ENCODE assay signal across 10 mouse cellular contexts in the genomic region with DNA sequence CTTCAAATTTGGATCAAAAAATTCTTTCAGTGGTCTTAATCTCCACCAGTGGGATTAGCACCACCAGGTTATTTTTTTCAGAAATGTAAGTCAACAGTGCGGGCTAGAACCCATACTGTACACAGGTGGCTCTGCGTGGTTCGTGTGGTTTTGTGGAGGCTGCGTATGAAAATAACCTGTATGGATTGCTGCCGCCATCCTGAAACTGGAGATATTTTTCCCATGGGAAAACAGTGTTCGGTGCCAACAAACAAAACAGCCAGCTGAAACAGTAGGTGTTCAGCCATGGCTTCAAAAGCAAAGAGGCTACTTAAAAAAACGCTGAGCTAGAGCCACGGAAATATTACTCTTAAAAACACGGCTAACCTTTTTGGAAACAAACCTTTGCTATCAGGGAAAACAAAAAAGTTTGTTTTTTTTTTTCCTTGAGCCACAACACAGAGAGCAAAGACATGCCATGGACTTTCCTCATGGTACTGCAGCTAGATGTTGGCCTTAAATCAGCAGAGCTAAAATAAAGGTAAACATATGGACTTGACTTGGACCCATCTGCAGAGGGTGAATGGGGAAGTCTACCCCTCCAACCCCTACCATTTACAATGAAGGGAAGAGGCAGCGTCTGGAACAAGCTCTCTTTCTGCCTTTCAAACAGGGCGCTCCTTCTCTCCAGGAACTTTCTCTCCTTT. TPM values are rescaled to one million over a fixed set of nuclear protein-coding genes. Genes with fewer than 3 reads are reported as not detected.
A peak's percentile ranks its signal among the peaks of the same experiment; 100 is the strongest.
DNase-seq lines count a peak whose midpoint lies in the region; ATAC-seq lines count a peak whose summit lies in the region.
"Had no signal": no experiment of that assay in that cellular context is flagged by ENCODE, and none has a peak within 500 bp of the region (broad histone marks: within the 10 kb centered on the region; RNA-seq: fewer than 3 reads in every experiment).

No protein-coding gene starts in this region.

- 0 out of 2 replicates have a peak overlapping the region, but pooled peaks have one; percentile 35 for H3K27ac ChIP-seq in heart, embryonic 11.5 days (ENCODE audit: low read depth, low read length)
- H3K27ac ChIP-seq in lung, embryonic 16.5 days (ENCODE audit: low read length): peak overlapping the region; percentile 91
- H3K27ac ChIP-seq in forebrain, embryonic 14.5 days (ENCODE audit: low read depth, low read length): peak overlapping the region; percentile 75; the same call in 1 of the 2 replicates
- H3K27ac ChIP-seq in neural tube, embryonic 14.5 days (ENCODE audit: low read depth, low read length): peak overlapping the region; percentile 40

- intact Hi-C loops in gastrocnemius, postnatal 14 days (cut with DNase I; ENCODE audit: low total_unique reads): no loop called here

- H3K4me1 ChIP-seq in heart, embryonic 11.5 days (ENCODE audit: control insufficient read depth, insufficient read depth, low read length): peaks cover 19% of the 10 kb centered on the region
- peaks cover 54% of the 10 kb centered on the region for H3K4me1 ChIP-seq in lung, embryonic 16.5 days (replicated peaks; ENCODE audit: control insufficient read depth, insufficient read depth, low read length)
- peaks cover 21% of the 10 kb centered on the region for H3K4me1 ChIP-seq in forebrain, embryonic 14.5 days (ENCODE audit: control insufficient read depth, insufficient read depth, low read length)
- peaks cover 14% of the 10 kb centered on the region; the same call in 1 of the 2 replicates for H3K4me1 ChIP-seq in neural tube, embryonic 14.5 days (ENCODE audit: control insufficient read depth, insufficient read depth, low read length)

- ATAC-seq in heart, embryonic 11.5 days (replicated peaks; ENCODE audit: insufficient number of reproducible peaks, low FRiP score, low TSS enrichment): no peak
- no peak for ATAC-seq in lung, embryonic 16.5 days (ENCODE audit: low read depth)
- ATAC-seq in forebrain, embryonic 14.5 days: peak; percentile 64
- peak; percentile 16; the same call in 1 of the 2 replicates for ATAC-seq in neural tube, embryonic 14.5 days (ENCODE audit: low read depth)

- 72% methylated on average over 11 of the region's 11 CpGs for WGBS in heart, embryonic 11.5 days (ENCODE audit: insufficient replicate concordance)
- WGBS in lung, embryonic 16.5 days: 56% methylated on average over 11 of the region's 11 CpGs
- WGBS in forebrain, embryonic 14.5 days: 69% methylated on average over 11 of the region's 11 CpGs
- 62% methylated on average over 11 of the region's 11 CpGs for WGBS in neural tube, embryonic 14.5 days

- H3K36me3 ChIP-seq in heart, embryonic 11.5 days (ENCODE audit: control insufficient read depth, insufficient read depth, low read length): no peaks in the 10 kb centered on the region
- peaks cover 5% of the 10 kb centered on the region; the same call in 1 of the 2 replicates for H3K36me3 ChIP-seq in lung, embryonic 16.5 days (ENCODE audit: control insufficient read depth, insufficient read depth, low read length)
- no peaks in the 10 kb centered on the region; the same call in 1 of the 2 replicates for H3K36me3 ChIP-seq in forebrain, embryonic 14.5 days (ENCODE audit: control insufficient read depth, insufficient read depth, low read length)
- H3K36me3 ChIP-seq in neural tube, embryonic 14.5 days (ENCODE audit: control insufficient read depth, insufficient read depth, low read length): no peaks in the 10 kb centered on the region

- no peaks in the 10 kb centered on the region for H3K9me3 ChIP-seq in heart, embryonic 11.5 days (replicated peaks; ENCODE audit: control insufficient read depth, low read length)
- no peaks in the 10 kb centered on the region for H3K9me3 ChIP-seq in lung, embryonic 16.5 days (ENCODE audit: control insufficient read depth, low read length)
- no peaks in the 10 kb centered on the region for H3K9me3 ChIP-seq in forebrain, embryonic 14.5 days (replicated peaks; ENCODE audit: control insufficient read depth, low read length)
- H3K9me3 ChIP-seq in neural tube, embryonic 14.5 days (ENCODE audit: control insufficient read depth, low read length): no peaks in the 10 kb centered on the region

- no peak overlapping the region for H3K4me3 ChIP-seq in heart, embryonic 11.5 days (ENCODE audit: low read depth, low read length)
- no peak overlapping the region for H3K4me3 ChIP-seq in lung, embryonic 16.5 days (ENCODE audit: low read length)
- H3K4me3 ChIP-seq in forebrain, embryonic 14.5 days (ENCODE audit: low read depth, low read length): no peak overlapping the region
- H3K4me3 ChIP-seq in neural tube, embryonic 14.5 days (ENCODE audit: low read depth, low read length): no peak overlapping the region

- no peaks in the 10 kb centered on the region for H3K27me3 ChIP-seq in heart, embryonic 11.5 days (ENCODE audit: control insufficient read depth, insufficient read depth, low read length)
- no peaks in the 10 kb centered on the region for H3K27me3 ChIP-seq in lung, embryonic 16.5 days (ENCODE audit: control insufficient read depth, insufficient read depth, low read depth, low read length)
- no peaks in the 10 kb centered on the region for H3K27me3 ChIP-seq in forebrain, embryonic 14.5 days (replicated peaks; ENCODE audit: control insufficient read depth, insufficient read depth, low read length)
- no peaks in the 10 kb centered on the region for H3K27me3 ChIP-seq in neural tube, embryonic 14.5 days (ENCODE audit: control insufficient read depth, insufficient read depth, low read length)

- H3K9ac ChIP-seq in heart, embryonic 11.5 days (ENCODE audit: low read depth, low read length): no peak overlapping the region
- no peak overlapping the region for H3K9ac ChIP-seq in lung, embryonic 16.5 days (ENCODE audit: low read length)
- no peak overlapping the region for H3K9ac ChIP-seq in forebrain, embryonic 14.5 days (ENCODE audit: low read length)
- no peak overlapping the region for H3K9ac ChIP-seq in neural tube, embryonic 14.5 days (replicated peaks; ENCODE audit: low read depth, low read length)

- H3K4me2 ChIP-seq in heart, embryonic 11.5 days: no peak overlapping the region
- peak overlapping the region; percentile 29; the same call in 1 of the 2 replicates for H3K4me2 ChIP-seq in lung, embryonic 16.5 days (ENCODE audit: low read depth, low read length)
- no peak overlapping the region for H3K4me2 ChIP-seq in forebrain, embryonic 14.5 days (ENCODE audit: low read length)
- no peak overlapping the region for H3K4me2 ChIP-seq in neural tube, embryonic 14.5 days (ENCODE audit: low read depth, low read length)

- no peak for DNase-seq in heart, postnatal 4 days
- no peak for DNase-seq in lung, postnatal 4 days
- no peak for DNase-seq in forebrain, embryonic 14.5 days (ENCODE audit: low spot score)
- DNase-seq in left cerebral cortex, adult 9 months (ENCODE audit: low spot score in 2 of 2): no peak
- no peak for DNase-seq in gastrocnemius, postnatal 14 days
- DNase-seq: kidney, postnatal 25 days; lung, adult 18-20 months had no signal

RNA-seq across cellular contexts. Expression of a gene that starts 45.8 kb away (rescaled TPM):
- polyA plus RNA-seq in heart, embryonic 11.5 days (2014; fragmentation: Nextera tagmentation; extraction: Ambion mirVana): 143 and 180 TPM in 2 replicates
- total RNA-seq in heart, postnatal 4 days (2021): 100 to 1,000 TPM; 241 to 243 TPM
- polyA plus RNA-seq in lung, embryonic 16.5 days (2015; fragmentation: Nextera tagmentation; extraction: Ambion mirVana): 296 and 297 TPM in 2 replicates
- polyA plus RNA-seq in forebrain, embryonic 14.5 days (2014; fragmentation: Nextera tagmentation; extraction: Ambion mirVana): 158 and 215 TPM in 2 replicates
- polyA plus RNA-seq in neural tube, embryonic 14.5 days (2014; fragmentation: Nextera tagmentation; extraction: Ambion mirVana): 455 and 516 TPM in 2 replicates
- 100 to 1,000 TPM; 149 to 161 TPM for total RNA-seq in gastrocnemius, postnatal 14 days (2021)

Comparison
In these comparisons a context has a peak if more than half of its experiments do, and no peak if none do; other contexts are left out.
1. ATAC-seq: peak in forebrain, embryonic 14.5 days (single experiment) and neural tube, embryonic 14.5 days (single experiment); none in heart, embryonic 11.5 days (single experiment) and lung, embryonic 16.5 days (single experiment).
2. H3K27ac ChIP-seq: peak in every context shown above with its lines; median percentile 91 in lung, embryonic 16.5 days; 75 in forebrain, embryonic 14.5 days; 40 in neural tube, embryonic 14.5 days; 35 in heart, embryonic 11.5 days.